Mouse (Mus musculus): ENCODE measurements around the gene Olfr798. TPM values are rescaled to one million over a fixed set of nuclear protein-coding genes. Genes with fewer than 3 reads are reported as not detected.

Gene Olfr798
- 0.38 TPM for polyA plus RNA-seq (2017; shearing (Covaris generic))

DNA sequence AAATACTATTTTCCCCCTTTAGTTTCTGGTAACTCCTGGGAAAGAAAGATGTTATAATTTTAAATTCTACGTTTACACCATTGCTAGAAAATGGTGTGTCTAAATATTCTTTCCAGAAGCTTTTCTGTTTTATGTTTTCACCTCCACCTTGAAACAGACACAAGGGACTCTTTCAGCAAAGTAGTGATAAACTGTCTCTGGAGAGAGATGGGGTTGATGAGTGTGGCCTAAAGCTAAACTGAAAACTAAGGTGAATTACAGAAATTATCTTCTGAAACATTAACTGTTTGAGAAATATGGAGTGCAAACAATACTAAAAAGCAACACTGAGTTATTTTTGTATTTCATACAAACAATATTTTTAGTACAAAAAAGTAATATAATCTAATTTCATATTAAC is at the start of gene Olfr798:
TSS of gene Olfr798 (minus strand) at position 101 of the 400 bp plus-strand sequence.

DNA sequence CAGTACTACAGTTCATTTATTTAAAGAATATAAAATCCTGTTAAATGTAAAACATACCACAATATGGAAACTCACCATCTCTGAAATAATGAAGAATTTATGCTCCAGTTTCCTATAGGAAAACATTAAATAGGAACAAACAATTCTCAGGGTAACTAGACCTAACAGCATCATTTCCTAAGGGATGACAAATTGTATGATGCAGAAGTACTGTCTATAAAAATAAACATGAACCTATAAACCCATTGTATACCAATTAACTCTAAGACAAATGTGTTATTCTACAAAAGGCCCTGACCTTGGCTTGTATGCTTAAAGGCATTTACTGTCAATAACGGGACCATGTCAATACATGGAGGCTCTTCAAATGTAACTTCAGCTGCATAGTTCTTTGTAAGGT is 46.0 kb upstream of the Olfr798 start, which contains the start of gene Olfr801:
TSS of gene Olfr801 (minus strand) at position 101 of the 400 bp plus-strand sequence.

GRCm38 (mm10) chr10:129657394-129657793 is 29.7 kb upstream of the Olfr798 start, which contains the start of gene Olfr800:
Gene Olfr800 (plus strand): TSS chr10:129657694.

DNA sequence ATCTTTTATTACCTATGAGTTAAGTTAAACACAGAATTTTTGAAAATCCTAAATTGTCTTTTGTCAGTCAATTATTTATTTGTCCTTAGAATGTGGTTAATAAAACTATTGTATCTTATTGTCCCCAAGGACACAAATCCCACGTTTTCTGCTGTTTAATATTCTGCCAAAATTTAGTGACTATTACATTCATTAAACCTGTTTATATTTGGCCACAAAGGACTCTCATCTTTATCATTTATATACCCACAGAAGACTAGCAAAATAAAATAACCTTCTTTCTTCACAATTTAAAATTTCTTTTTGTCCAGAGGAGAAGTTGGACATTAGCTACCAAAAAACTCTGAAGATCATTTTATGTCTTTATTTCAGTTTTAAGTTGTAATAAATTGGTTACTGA is 9.4 kb upstream of the Olfr798 start, which contains the start of gene Olfr799:
TSS of gene Olfr799 (plus strand) at position 301 of the 400 bp plus-strand sequence.

GRCm38 (mm10) chr10:129612470-129612869 is 15.3 kb downstream of the Olfr798 start, which contains the start of gene Olfr796:
Gene Olfr796 (minus strand): TSS chr10:129612570.

Other genes with a start within 250 kb of the Olfr798 start
- not detected for gene Olfr784, start 243.9 kb downstream of the Olfr798 start, polyA plus RNA-seq (2017; shearing (Covaris generic))
- not detected for gene Olfr785, start 222.5 kb downstream of the Olfr798 start, polyA plus RNA-seq (2017; shearing (Covaris generic))
- gene Olfr786, start 200.6 kb downstream of the Olfr798 start, polyA plus RNA-seq (2017; shearing (Covaris generic)): not detected
- gene Olfr787, start 166.1 kb downstream of the Olfr798 start, polyA plus RNA-seq (2017; shearing (Covaris generic)): 0.20 TPM
- 0.21 TPM for gene Olfr788, start 156.9 kb downstream of the Olfr798 start, polyA plus RNA-seq (2017; shearing (Covaris generic))
- gene Olfr789, start 143.2 kb downstream of the Olfr798 start, polyA plus RNA-seq (2017; shearing (Covaris generic)): not detected
- gene Olfr790, start 129.4 kb downstream of the Olfr798 start, polyA plus RNA-seq (2017; shearing (Covaris generic)): not detected
- not detected for gene Olfr791, start 106.1 kb downstream of the Olfr798 start, polyA plus RNA-seq (2017; shearing (Covaris generic))
- not detected for gene Olfr792, start 88.8 kb downstream of the Olfr798 start, polyA plus RNA-seq (2017; shearing (Covaris generic))
- not detected for gene Olfr794, start 60.3 kb downstream of the Olfr798 start, polyA plus RNA-seq (2017; shearing (Covaris generic))
- gene Olfr796, start 15.4 kb downstream of the Olfr798 start, polyA plus RNA-seq (2017; shearing (Covaris generic)): not detected
- gene Olfr799, start 9.6 kb upstream of the Olfr798 start, polyA plus RNA-seq (2017; shearing (Covaris generic)): not detected
- gene Olfr800, start 29.8 kb upstream of the Olfr798 start, polyA plus RNA-seq (2017; shearing (Covaris generic)): not detected
- not detected for gene Olfr801, start 45.9 kb upstream of the Olfr798 start, polyA plus RNA-seq (2017; shearing (Covaris generic))
- not detected for gene Olfr802, start 60.2 kb upstream of the Olfr798 start, polyA plus RNA-seq (2017; shearing (Covaris generic))
- not detected for gene Olfr803, start 66.4 kb upstream of the Olfr798 start, polyA plus RNA-seq (2017; shearing (Covaris generic))
- gene Olfr804, start 75.3 kb upstream of the Olfr798 start, polyA plus RNA-seq (2017; shearing (Covaris generic)): not detected
- not detected for gene Olfr805, start 101.4 kb upstream of the Olfr798 start, polyA plus RNA-seq (2017; shearing (Covaris generic))
- not detected for gene Olfr806, start 114.0 kb upstream of the Olfr798 start, polyA plus RNA-seq (2017; shearing (Covaris generic))
- gene Olfr807, start 129.9 kb upstream of the Olfr798 start, polyA plus RNA-seq (2017; shearing (Covaris generic)): 0.21 TPM
- not detected for gene Olfr808, start 137.5 kb upstream of the Olfr798 start, polyA plus RNA-seq (2017; shearing (Covaris generic))
- gene Olfr809, start 146.7 kb upstream of the Olfr798 start, polyA plus RNA-seq (2017; shearing (Covaris generic)): not detected
- gene Olfr810, start 167.0 kb upstream of the Olfr798 start, polyA plus RNA-seq (2017; shearing (Covaris generic)): not detected
- not detected for gene Olfr811, start 176.5 kb upstream of the Olfr798 start, polyA plus RNA-seq (2017; shearing (Covaris generic))
- not detected for gene Olfr812, start 218.2 kb upstream of the Olfr798 start, polyA plus RNA-seq (2017; shearing (Covaris generic))
- gene Olfr813, start 227.4 kb upstream of the Olfr798 start, polyA plus RNA-seq (2017; shearing (Covaris generic)): not detected

Measured in effector memory CD4-positive, alpha-beta T cell, adult 7 months (primary cell).